Mouse (Mus musculus): ENCODE measurements around the gene Ehmt1.

The Ehmt1 gene

GRCm38 (mm10) chr2:24918930-24919838 is at the start of gene Ehmt1:
Gene Ehmt1, minus strand, starts transcription at chr2:24919614.
- DNase-seq, result peak; percentile 96

- DNase-seq, result peak; percentile 89
Observed at GRCm38 (mm10) chr2:24962304-24963000, 43.0 kb upstream of the Ehmt1 start, which contains the start of gene Dph7. Gene Dph7, plus strand, starts transcription at chr2:24962400.

- peak; percentile 12 for DNase-seq
Observed at GRCm38 (mm10) chr2:24960910-24961309, 41.5 kb upstream of the Ehmt1 start.

- DNase-seq, result peak; percentile 18
Observed at GRCm38 (mm10) chr2:24952537-24953055, 33.2 kb upstream of the Ehmt1 start.

- peak; percentile 35 for DNase-seq
Observed at GRCm38 (mm10) chr2:24950189-24950535, 30.7 kb upstream of the Ehmt1 start.

GRCm38 (mm10) chr2:24949421-24950188 is 30.2 kb upstream of the Ehmt1 start, which contains the start of gene Zmynd19:
Gene Zmynd19, plus strand, starts transcription at chr2:24949792.
- DNase-seq, result peak; percentile 99

DNA sequence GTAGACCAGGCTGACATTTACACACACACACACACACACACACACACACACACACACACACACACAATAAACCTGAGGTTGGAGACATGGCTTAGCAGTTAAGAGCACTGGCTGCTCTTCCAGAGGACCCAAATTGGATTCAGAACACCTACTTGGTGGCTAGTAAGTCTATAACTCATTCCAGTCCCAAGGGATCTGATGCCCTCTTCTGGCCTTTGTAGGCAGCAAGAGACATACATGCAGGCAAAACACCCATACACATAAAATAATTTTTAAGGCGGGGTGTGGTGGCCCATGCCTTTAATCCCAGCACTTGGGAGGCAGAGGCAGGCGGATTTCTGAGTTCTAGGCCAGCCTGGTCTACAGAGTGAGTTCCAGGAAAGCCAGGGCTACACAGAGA is 24.9 kb upstream of the Ehmt1 start:
- peak; percentile 24 for DNase-seq

DNA sequence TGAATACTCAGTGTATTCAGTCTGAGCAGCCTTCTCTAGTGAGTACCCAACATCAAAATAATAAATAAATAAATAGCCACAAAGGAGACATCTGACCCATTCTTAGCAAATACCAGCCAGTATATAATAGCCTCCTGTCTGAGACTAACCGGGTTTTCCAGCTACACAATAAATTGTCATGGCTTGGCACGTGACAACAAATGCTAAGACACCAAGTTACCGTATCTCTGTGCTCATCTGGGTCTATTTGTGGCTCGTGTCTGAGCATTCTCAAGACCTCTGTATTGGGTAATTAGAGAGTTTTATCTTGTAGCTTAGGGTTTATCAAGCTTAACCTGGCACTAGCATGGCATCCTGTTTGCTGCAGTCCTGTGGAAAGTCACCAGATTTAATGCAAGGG is 22.7 kb upstream of the Ehmt1 start:
- DNase-seq, result no peak

DNA sequence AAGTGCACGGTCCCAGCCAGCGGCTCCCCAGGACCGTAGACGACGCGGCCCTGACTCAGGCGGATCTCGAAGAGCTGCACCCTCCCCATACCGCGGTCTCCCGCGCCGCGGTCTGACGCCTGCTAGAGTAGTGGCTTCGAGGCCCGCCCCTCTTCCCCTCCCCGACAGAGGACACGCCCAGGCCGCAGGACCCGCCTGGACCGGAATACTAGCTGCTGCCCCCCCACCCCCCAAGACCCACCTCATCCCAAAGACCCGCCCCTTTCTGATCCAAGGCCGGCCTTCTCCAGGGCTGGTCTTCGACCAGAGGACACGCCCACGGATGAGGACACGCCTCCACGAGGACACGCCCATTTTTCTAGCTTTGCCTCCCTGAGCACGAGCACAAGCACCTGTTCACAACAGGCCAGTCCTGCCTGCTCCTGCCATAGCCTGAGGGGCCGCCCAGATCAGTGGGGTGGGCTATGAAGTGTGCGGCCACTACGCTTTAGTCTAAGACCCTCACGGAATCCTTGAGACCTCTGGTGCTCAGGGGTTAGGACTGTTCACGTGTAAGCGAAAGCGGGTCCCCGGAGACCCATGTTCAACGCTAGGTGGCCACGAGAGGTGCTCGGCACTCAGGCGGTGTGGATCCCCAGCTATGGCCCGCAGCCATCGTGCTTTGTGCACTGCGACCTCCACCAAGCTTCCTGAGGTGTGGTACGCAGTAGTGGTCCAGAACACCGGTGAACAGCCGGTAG is 15.8 kb upstream of the Ehmt1 start, which contains the start of gene Arrdc1:
Gene Arrdc1 (minus strand): TSS at position 196 of the 740 bp plus-strand sequence.
- peak; percentile 97 for DNase-seq

- peak; percentile 68 for DNase-seq
Observed at GRCm38 (mm10) chr2:24934441-24934963, 15.1 kb upstream of the Ehmt1 start.

DNA sequence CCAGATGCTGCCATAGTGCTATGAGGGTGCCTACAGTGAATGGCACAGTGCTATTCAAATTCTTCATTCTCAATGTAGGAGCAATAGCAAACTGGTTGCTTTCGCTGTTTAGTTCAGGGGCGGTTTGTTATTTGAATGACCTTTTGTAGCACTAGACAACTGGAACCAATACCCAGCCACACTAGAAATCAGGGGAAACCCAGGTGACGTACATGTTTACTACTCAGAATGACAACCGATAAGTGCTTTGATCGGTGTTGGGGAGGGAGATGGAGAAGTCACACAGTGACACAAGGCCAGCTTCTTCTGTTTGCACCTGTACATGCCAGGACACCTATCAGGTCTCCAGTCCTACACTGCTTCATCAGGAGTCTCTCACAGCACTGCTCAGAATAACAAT is 10.2 kb upstream of the Ehmt1 start:
- DNase-seq, result no peak

GRCm38 (mm10) chr2:24929119-24929518 is 9.7 kb upstream of the Ehmt1 start:
- DNase-seq, result no peak

- no peak for DNase-seq
Observed at GRCm38 (mm10) chr2:24927810-24928479, 8.5 kb upstream of the Ehmt1 start.

DNA sequence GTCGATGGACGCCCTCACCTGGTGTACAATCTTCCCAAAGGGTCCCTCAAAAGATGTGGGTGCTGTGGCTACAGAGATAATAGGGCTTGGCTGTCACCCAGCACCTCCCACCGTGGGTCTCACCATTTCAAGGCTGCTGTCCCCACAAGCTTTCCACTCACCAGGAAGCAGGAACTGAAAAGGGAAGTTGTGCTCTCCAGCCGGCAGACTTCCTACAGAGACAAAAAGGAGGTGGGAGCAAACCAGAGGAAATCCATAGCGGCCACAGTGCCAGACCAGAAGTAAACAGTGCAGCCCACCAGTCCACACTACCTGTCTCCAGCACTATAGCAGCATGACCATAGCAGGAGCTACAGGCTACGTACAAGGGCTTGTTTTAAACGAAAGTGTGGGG is 7.5 kb upstream of the Ehmt1 start:
- DNase-seq, result no peak

GRCm38 (mm10) chr2:24926345-24926964 is 7.0 kb upstream of the Ehmt1 start:
- no peak for DNase-seq

- no peak for DNase-seq
Observed at GRCm38 (mm10) chr2:24925284-24925683, 5.9 kb upstream of the Ehmt1 start.

DNA sequence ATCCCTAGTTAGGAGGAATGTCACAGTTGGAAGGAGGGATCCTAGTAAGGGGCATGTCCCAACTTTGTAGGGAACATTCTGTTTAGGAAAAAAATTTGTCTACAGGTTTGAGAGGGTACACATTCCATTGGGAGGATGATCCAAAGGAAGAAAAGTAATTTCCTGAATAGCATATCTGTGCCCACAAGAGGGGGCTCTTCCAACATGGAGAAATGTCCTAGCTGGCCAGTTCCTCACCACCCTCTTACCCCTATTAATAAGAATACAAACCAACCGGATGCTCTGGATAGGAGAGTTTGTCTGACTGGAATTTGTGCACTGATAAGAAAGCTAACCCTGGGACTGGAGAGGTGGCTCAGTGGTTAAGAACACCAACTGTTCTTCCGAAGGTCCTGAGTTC is 4.1 kb upstream of the Ehmt1 start:
- no peak for DNase-seq

- DNase-seq, result no peak
Observed at GRCm38 (mm10) chr2:24919839-24920175, 393 bp upstream of the Ehmt1 start.

DNA sequence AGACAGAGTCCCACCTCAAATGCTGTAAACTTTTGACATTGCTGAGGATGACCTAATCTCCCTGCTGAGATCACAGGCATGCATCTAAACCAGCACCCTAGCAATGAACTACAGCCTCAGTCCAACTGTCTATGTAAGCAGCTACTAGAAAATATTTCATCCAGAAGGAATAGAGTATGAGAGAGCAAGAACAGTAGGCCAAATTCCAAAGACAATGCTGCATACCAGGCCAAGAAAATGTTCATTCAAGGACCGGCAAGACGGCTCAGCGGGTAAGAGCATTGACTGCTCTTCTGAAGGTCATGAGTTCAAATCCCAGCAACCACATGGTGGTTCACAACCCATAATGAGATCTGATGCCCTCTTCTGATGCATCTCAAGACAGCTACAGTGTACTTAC is 4.7 kb downstream of the Ehmt1 start:
- no peak for DNase-seq

GRCm38 (mm10) chr2:24912589-24912988 is 6.8 kb downstream of the Ehmt1 start:
- no peak for DNase-seq

DNA sequence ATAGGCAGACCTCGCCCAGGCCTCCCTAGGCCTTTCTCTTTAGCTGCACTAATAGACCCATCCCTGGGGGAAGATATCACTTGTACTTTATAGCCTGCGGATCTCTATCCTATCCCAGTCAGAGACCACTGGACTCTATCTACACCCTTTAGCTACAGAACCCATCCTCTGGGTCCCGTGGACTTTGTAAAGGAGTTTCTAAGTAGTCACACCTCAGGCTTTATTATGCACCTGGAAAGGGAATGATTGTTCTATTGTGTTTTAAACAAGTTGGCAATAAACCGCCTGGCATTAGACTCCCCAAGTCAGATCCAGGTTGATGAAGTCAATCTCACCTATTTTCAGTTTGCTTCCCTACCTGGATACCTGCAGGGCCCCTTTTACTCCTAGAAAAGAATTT is 7.2 kb downstream of the Ehmt1 start:
- DNase-seq, result no peak

Data from liver (tissue).